Mouse (Mus musculus) liver, adult 2 months (tissue): ENCODE measurements at regions not wholly inside any gene's neighbourhood (a gene's known extent, or its start where the extent isn't known, plus 50 kb on each side); places are given as distances from the start of the nearest gene placed in this dataset.

Experiments used
- CTCF ChIP-seq: fragments of 200-500 bp; IDR thresholded peaks from 2 replicates; pipeline ENCODE4 v1.5.1; 2011; ENCODE audit warnings: low read depth, low read length, control low read depth
- POLR2A ChIP-seq: fragments of 200-500 bp; IDR thresholded peaks from 2 replicates; pipeline ENCODE4 v1.6.1; 2011; ENCODE audit warnings: low read length, control low read depth; ENCODE audit not compliant: insufficient read depth; ENCODE audit errors: extremely low read depth

- TF ChIP-seq CTCF (no peak), POLR2A (no peak)
These were observed 126.2 kb upstream of the Gm9747 start for GRCm38 (mm10) chr1:82106756-82107155.
